Mouse (Mus musculus) myocyte (in vitro differentiated cells): Measurements from ENCODE around the gene E2f6.

Experiments
- CEBPB ChIP-seq: IDR thresholded peaks from 2 replicates; pipeline ENCODE4 v1.6.1; 2011; ENCODE audit warnings: mild to moderate bottlenecking, moderate library complexity; ENCODE audit not compliant: poor library complexity, insufficient read depth, severe bottlenecking
- E2F4 ChIP-seq: IDR thresholded peaks from one replicate; pipeline ENCODE4 v1.6.1; 2011; ENCODE audit warnings: mild to moderate bottlenecking, control low read depth, moderate library complexity; ENCODE audit not compliant: insufficient read depth
- MAX ChIP-seq: IDR thresholded peaks from one replicate; pipeline ENCODE4 v1.6.1; 2011; ENCODE audit warnings: low read depth, mild to moderate bottlenecking, control low read depth
- POLR2A ChIP-seq: IDR thresholded peaks from one replicate; pipeline ENCODE4 v1.6.1; 2011; ENCODE audit warnings: low read depth, mild to moderate bottlenecking, control low read depth, moderate library complexity; ENCODE audit not compliant: insufficient read length
- POLR2AphosphoS2 ChIP-seq: IDR thresholded peaks from one replicate; pipeline ENCODE4 v1.6.1; 2011; ENCODE audit warnings: low read depth, control low read depth; ENCODE audit not compliant: insufficient read length
- REST ChIP-seq: IDR thresholded peaks from one replicate; pipeline ENCODE4 v1.6.1; 2011; ENCODE audit warnings: mild to moderate bottlenecking, control low read depth, moderate library complexity; ENCODE audit not compliant: insufficient read depth, insufficient read length
- SRF ChIP-seq: IDR thresholded peaks from one replicate; pipeline ENCODE4 v1.6.1; 2011; ENCODE audit warnings: low read depth; ENCODE audit not compliant: control insufficient read depth, insufficient read length
- TCF12 ChIP-seq: IDR thresholded peaks from one replicate; pipeline ENCODE4 v1.6.1; 2011; ENCODE audit warnings: mild to moderate bottlenecking, control low read depth; ENCODE audit not compliant: poor library complexity, insufficient read depth, severe bottlenecking
- TCF3 ChIP-seq: IDR thresholded peaks from one replicate; pipeline ENCODE4 v1.6.1; 2011; ENCODE audit warnings: low read depth, control low read depth; ENCODE audit not compliant: insufficient read length
- USF1 ChIP-seq: IDR thresholded peaks from one replicate; pipeline ENCODE4 v1.6.1; 2011; ENCODE audit warnings: low read depth, mild to moderate bottlenecking, control low read depth, moderate library complexity

DNA sequence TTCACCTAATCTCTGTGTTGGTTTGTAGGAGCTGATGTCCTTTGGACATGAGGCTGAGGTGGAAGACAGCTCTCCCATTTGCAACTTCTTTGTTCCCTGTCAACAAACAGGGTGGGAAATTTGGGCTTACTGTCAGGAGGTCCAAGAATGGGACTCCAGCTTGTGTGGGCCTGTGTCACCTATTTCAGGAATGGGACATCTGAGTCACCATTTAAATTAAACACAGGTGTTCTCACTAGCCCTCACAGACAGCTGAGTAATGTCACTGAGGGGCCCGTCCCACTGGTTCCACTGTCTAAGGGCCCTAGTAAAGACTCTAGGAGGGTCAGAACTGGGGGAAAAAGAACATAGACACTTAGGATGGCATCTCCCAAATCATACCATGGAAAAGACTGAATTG is 61.2 kb downstream of the E2f6 start:
- TF ChIP-seq POLR2A (no peak), POLR2AphosphoS2 (no peak), MAX (no peak), TCF12 (no peak), USF1 (no peak), SRF (no peak), TCF3 (no peak), E2F4 (no peak), CEBPB (no peak), REST (no peak)
